Mouse (Mus musculus) brain, embryonic 14.5 days (tissue): ENCODE measurements around the gene Atp6v1d. TPM values are rescaled to one million over a fixed set of nuclear protein-coding genes. Genes with fewer than 3 reads are reported as not detected.

Experiments used
- DNase-seq: peaks from one replicate; pipeline ENCODE4 v3.0.0-alpha.2; 2011; ENCODE audit warnings: low read depth
- CTCF ChIP-seq: fragments of 200-500 bp; IDR thresholded peaks from 2 replicates; pipeline ENCODE4 v1.5.1; 2012; ENCODE audit warnings: inconsistent platforms, mild to moderate bottlenecking, moderate library complexity, borderline replicate concordance; ENCODE audit not compliant: insufficient read depth, insufficient read length; ENCODE audit errors: extremely low read depth
- POLR2A ChIP-seq: fragments of 200-500 bp; IDR thresholded peaks from 2 replicates; pipeline ENCODE4 v1.6.1; 2012; ENCODE audit warnings: mild to moderate bottlenecking, inconsistent platforms, borderline replicate concordance; ENCODE audit not compliant: poor library complexity, insufficient read depth, insufficient read length, severe bottlenecking; ENCODE audit errors: extremely low read depth
- polyA plus RNA-seq: library from polyadenylated mRNA; depleted of rRNA; stranded (reverse); fragments of >200 nt; gene quantifications from 2 replicates; pipeline ENCODE4 v1.2.3, GENCODE M21; 2012; rRNA removed

Atp6v1d gene
- polyA plus RNA-seq, 1 experiment, result 78.7 TPM

- peak; percentile 1 for DNase-seq
- TF ChIP-seq CTCF, result no peak
- no peak for TF ChIP-seq POLR2A
Measured at GRCm38 (mm10) chr12:78862254-78862730, 854 bp upstream of the Atp6v1d start.

- TF ChIP-seq POLR2A, result peak; percentile 55; the same call in 1 of the 2 replicates
- no peak for TF ChIP-seq CTCF
- DNase-seq, result no peak
Measured at GRCm38 (mm10) chr12:78860921-78861495, 430 bp downstream of the Atp6v1d start.

GRCm38 (mm10) chr12:78848246-78848645 is 13.2 kb downstream of the Atp6v1d start:
- TF ChIP-seq POLR2A (no peak), CTCF (no peak)
- no peak for DNase-seq

DNA sequence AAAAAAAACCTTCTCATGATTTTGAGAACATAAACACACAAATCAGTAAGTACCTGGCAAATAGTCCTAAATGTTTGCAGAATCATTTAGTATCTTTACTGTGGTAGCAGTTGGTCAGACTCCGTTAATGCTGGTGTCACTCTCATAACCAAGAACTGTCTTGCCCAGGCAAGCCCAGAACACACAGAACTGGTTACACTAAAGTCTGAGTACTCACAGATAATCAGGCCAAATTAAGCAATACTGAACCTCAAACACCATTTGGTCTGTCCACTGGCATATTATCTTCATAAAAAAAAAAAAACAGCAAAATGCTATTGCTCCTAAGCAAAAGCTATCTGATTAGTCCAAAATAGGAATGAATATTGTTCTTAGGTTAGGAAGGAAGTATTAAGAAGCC is 19.0 kb downstream of the Atp6v1d start:
- DNase-seq, result no peak
- TF ChIP-seq CTCF (no peak), POLR2A (no peak)

DNA sequence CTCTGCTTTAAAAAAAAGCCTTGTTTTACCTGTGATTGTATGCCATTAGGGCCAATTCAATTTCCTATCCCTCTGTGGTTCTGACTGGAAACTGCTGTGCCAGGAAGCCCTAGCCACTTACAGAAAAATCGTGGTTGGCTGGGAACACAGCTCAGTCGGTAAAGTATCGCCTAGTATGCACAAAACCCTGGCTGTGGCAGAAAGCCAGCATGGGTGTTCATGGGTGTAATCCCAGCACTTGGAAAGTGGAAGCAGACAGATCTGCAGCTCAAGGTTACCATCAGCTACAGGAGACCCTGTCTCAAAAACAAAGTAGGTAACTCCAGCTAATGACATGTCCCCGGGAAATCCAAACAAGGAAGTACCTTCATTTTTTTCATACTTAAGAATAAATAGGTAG is 21.5 kb downstream of the Atp6v1d start:
- peak; percentile 7 for DNase-seq
- TF ChIP-seq CTCF, result no peak
- TF ChIP-seq POLR2A, result no peak

GRCm38 (mm10) chr12:78834496-78834895 is 26.9 kb downstream of the Atp6v1d start:
- TF ChIP-seq POLR2A, result no peak
- no peak for TF ChIP-seq CTCF
- DNase-seq, result no peak

DNA sequence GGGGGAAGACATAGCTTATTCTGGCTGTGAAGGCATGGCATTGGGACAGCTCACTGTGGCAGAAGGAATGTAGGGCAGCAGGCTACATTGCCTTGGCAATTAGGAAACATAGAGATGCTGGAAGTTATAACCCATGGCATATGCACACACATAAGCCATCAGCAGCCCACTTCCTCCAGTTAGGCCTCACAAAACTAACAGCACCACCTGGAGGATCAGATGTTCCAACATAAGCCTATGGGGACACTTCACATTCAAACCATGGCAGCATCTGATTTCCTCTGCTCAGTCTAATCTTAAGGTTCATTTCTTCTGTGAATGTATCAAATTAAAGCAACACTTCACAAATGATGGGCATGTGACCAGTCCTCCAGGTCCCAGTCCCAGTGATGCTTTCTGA is 47.0 kb downstream of the Atp6v1d start:
- TF ChIP-seq CTCF, result no peak
- no peak for TF ChIP-seq POLR2A
- DNase-seq, result peak; percentile 55

- no peak for DNase-seq
- TF ChIP-seq POLR2A, result no peak
- TF ChIP-seq CTCF, result no peak
Measured at GRCm38 (mm10) chr12:78801836-78802235, 59.6 kb downstream of the Atp6v1d start.

GRCm38 (mm10) chr12:78800036-78800435 is 61.4 kb downstream of the Atp6v1d start:
- TF ChIP-seq POLR2A (no peak), CTCF (no peak)
- no peak for DNase-seq

DNA sequence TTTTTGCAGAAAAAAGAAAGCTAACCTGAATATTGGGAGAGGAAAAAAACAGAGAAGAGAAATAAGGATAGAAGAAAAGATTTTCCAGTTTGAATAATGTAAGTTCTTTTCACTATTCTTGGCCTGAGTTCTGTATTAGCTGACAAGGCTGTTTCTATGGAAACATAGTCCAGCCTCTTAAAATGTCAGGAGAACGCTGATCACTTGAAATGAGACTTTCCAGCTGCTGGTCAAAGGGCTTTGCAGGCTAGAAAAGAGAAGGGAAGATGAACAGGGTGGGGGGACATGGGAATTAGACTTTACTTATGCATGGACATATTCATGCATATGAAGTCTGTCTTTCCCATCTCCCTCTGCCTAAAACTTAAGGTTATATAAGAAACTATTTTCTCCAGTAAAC is 67.2 kb downstream of the Atp6v1d start:
- TF ChIP-seq CTCF, result no peak
- TF ChIP-seq POLR2A, result no peak
- peak; percentile 62 for DNase-seq

DNA sequence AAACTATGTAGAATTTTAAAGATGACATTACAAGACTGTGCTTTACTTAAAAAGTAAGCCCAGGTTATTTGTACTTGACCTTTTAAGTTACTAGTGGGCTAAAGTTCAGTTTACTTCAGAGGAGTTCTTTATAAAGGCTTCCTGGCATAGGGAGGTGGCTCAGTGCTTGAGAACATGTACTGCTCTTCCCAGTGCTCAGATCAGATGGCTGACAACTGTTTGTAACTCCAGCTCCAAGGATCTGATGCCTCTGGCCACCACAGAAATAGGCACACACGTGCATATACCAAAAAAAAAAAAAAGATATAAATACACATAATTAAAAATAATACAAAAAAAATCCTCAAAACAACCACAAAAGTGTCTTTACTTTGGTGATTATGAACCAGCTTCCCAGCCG is 70.6 kb downstream of the Atp6v1d start:
- DNase-seq, result no peak
- TF ChIP-seq POLR2A (no peak), CTCF (no peak)

Other genes starting within 250 kb of the Atp6v1d start
- 0.45 and 1.3 TPM in 2 replicates for gene Fam71d, start 170.1 kb downstream of the Atp6v1d start, polyA plus RNA-seq
- 6.1 and 9.3 TPM in 2 replicates for gene Mpp5, start 112.7 kb downstream of the Atp6v1d start, polyA plus RNA-seq
- 48.4 and 50.7 TPM in 2 replicates for gene Eif2s1, start 181 bp upstream of the Atp6v1d start, polyA plus RNA-seq
- 0.53 and 0.62 TPM in 2 replicates for gene Plek2, start 45.3 kb upstream of the Atp6v1d start, polyA plus RNA-seq
- 72.6 and 93.2 TPM in 2 replicates for gene Tmem229b, start 146.0 kb upstream of the Atp6v1d start, polyA plus RNA-seq
- gene Plekhh1, start 167.5 kb upstream of the Atp6v1d start, polyA plus RNA-seq, result 6.1 and 6.8 TPM in 2 replicates
- gene Pigh, start 228.0 kb upstream of the Atp6v1d start, polyA plus RNA-seq, result 12.8 and 15.7 TPM in 2 replicates